ENCODE assay signal across 9 mouse cellular contexts in genomic region chrX:73064415-73064793, GRCm38 (mm10). TPM values are rescaled to one million over a fixed set of nuclear protein-coding genes. Genes with fewer than 3 reads are reported as not detected.
DNase-seq lines count a peak whose midpoint lies in the region; ATAC-seq and TF ChIP-seq lines count a peak whose summit lies in the region.
"Had no signal": no experiment of that assay in that cellular context is flagged by ENCODE, and none has a peak within 500 bp of the region (broad histone marks: within the 10 kb centered on the region; RNA-seq: fewer than 3 reads in every experiment).

TSS of gene Pnma3 (plus strand) at chrX:73064787.

- H3K4me1 ChIP-seq in cerebellum, adult 2 months (ENCODE audit: control insufficient read depth, insufficient read depth, low read length) = no peaks in the 10 kb centered on the region; the same call in none of the 2 replicates
- no peaks in the 10 kb centered on the region for H3K4me1 ChIP-seq in neural tube, embryonic 11.5 days (ENCODE audit: control insufficient read depth, insufficient read depth, low read length)
- H3K4me1 ChIP-seq in stomach, embryonic 16.5 days (ENCODE audit: control insufficient read depth, insufficient read depth, low read length) = no peaks in the 10 kb centered on the region
- H3K4me1 ChIP-seq: liver, embryonic 13.5 days had no signal

- no peaks in the 10 kb centered on the region for H3K36me3 ChIP-seq in neural tube, embryonic 11.5 days (ENCODE audit: control insufficient read depth, insufficient read depth, low read length)
- H3K36me3 ChIP-seq in stomach, embryonic 16.5 days (ENCODE audit: control insufficient read depth, insufficient read depth, low read length) = no peaks in the 10 kb centered on the region
- H3K36me3 ChIP-seq: liver, embryonic 13.5 days had no signal

- H3K9me3 ChIP-seq in neural tube, embryonic 11.5 days (ENCODE audit: control insufficient read depth, low read length) = no peaks in the 10 kb centered on the region
- no peaks in the 10 kb centered on the region for H3K9me3 ChIP-seq in stomach, embryonic 16.5 days (replicated peaks; ENCODE audit: control insufficient read depth, low read length)
- H3K9me3 ChIP-seq: liver, embryonic 13.5 days had no signal

- peak within 1 kb of the TSS; percentile 62 for H3K4me3 ChIP-seq in cerebellum, adult 2 months (replicated peaks; ENCODE audit: insufficient read depth, low read depth, low read length)
- peak within 1 kb of the TSS; percentile 23 for H3K4me3 ChIP-seq in neural tube, embryonic 11.5 days (ENCODE audit: low read depth, low read length)
- H3K4me3 ChIP-seq in stomach, embryonic 16.5 days (replicated peaks; ENCODE audit: low read length) = peak within 1 kb of the TSS; percentile 9; the same call in 1 of the 2 replicates
- H3K4me3 ChIP-seq: liver, embryonic 13.5 days had no signal

- WGBS in cerebellum, adult 2 months = 9% methylated on average over 7 of the region's 7 CpGs
- 28% methylated on average over 7 of the region's 7 CpGs for WGBS in neural tube, embryonic 11.5 days
- 25% methylated on average over 7 of the region's 7 CpGs for WGBS in stomach, embryonic 16.5 days

- H3K27ac ChIP-seq in cerebellum, adult 2 months (ENCODE audit: insufficient read depth, low read length) = peak within 1 kb of the TSS; percentile 80
- H3K27ac ChIP-seq in neural tube, embryonic 11.5 days (ENCODE audit: low read depth, low read length) = no peak within 1 kb of the TSS
- H3K27ac ChIP-seq in stomach, embryonic 16.5 days (ENCODE audit: low read length) = no peak within 1 kb of the TSS
- H3K27ac ChIP-seq: liver, embryonic 13.5 days had no signal

- DNase-seq in cerebellum, adult 2 months = peak in 1 of 2 experiments; percentile 25
- no peak for DNase-seq in cerebellum, adult 8-10 months
- no peak for DNase-seq in neural tube, embryonic 11.5 days (ENCODE audit: low spot score)
- DNase-seq in neural tube, embryonic 10.5 days (ENCODE audit: extremely low spot score, low spot score) = no peak
- peak in 1 of 2 experiments; percentile 46 for DNase-seq in left cerebral cortex, postnatal 14 days (ENCODE audit: low spot score in 2 of 2)
- no peak for DNase-seq in gastrocnemius, postnatal 36 days
- DNase-seq in lung, postnatal 14 days = no peak
- DNase-seq: liver, embryonic 13.5 days had no signal

- intact Hi-C loops in left cerebral cortex, postnatal 14 days (cut with DNase I) = loop anchor here (10.0 kb wide), 1 partner anchor 160 kb away; the partner anchor contains the start of gene F8a
- intact Hi-C loops in gastrocnemius, postnatal 36 days (cut with DNase I) = no loop called here

- peak within 1 kb of the TSS; percentile 41 for H3K9ac ChIP-seq in neural tube, embryonic 11.5 days (ENCODE audit: low read length)
- H3K9ac ChIP-seq in stomach, embryonic 16.5 days (ENCODE audit: low read length) = no peak within 1 kb of the TSS; the same call in 1 of the 2 replicates
- H3K9ac ChIP-seq: liver, embryonic 13.5 days had no signal

- no peak for TF ChIP-seq POLR2A in cerebellum, adult 2 months (IDR thresholded peaks at IDR 0.05; ENCODE audit: borderline replicate concordance, insufficient read depth, low read length)

- ATAC-seq in neural tube, embryonic 11.5 days (ENCODE audit: insufficient read depth, low FRiP score, low TSS enrichment) = peak; percentile 53; the same call in 1 of the 2 replicates
- no peak; the same call in 1 of the 2 replicates for ATAC-seq in stomach, embryonic 16.5 days (ENCODE audit: insufficient read depth, low FRiP score)

- no peaks in the 10 kb centered on the region for H3K27me3 ChIP-seq in cerebellum, adult 2 months (ENCODE audit: control insufficient read depth, insufficient read depth, low read length)
- H3K27me3 ChIP-seq in neural tube, embryonic 11.5 days (ENCODE audit: control insufficient read depth, insufficient read depth, low read length) = no peaks in the 10 kb centered on the region
- no peaks in the 10 kb centered on the region for H3K27me3 ChIP-seq in stomach, embryonic 16.5 days (ENCODE audit: control insufficient read depth, insufficient read depth, low read length)

- no peak for TF ChIP-seq CTCF in cerebellum, adult 2 months (IDR thresholded peaks at IDR 0.05; ENCODE audit: borderline replicate concordance, insufficient read depth, low read depth, low read length)

- peak within 1 kb of the TSS; percentile 36 for H3K4me2 ChIP-seq in neural tube, embryonic 11.5 days (ENCODE audit: low read depth)
- H3K4me2 ChIP-seq in stomach, embryonic 16.5 days (ENCODE audit: low read depth, low read length) = peak within 1 kb of the TSS; percentile 29
- H3K4me2 ChIP-seq: liver, embryonic 13.5 days had no signal

RNA-seq across cellular contexts. Expression of gene Pnma3, which starts in this region (rescaled TPM):
- 17.3 and 19.4 TPM in 2 replicates for polyA plus RNA-seq in cerebellum, adult 2 months (2012; rRNA removed)
- polyA plus RNA-seq in neural tube, embryonic 11.5 days (2014; fragmentation: Nextera tagmentation; extraction: Ambion mirVana) = 0.25 and 0.68 TPM in 2 replicates
- 10 to 100 TPM; 18.1 to 19.6 TPM for total RNA-seq in left cerebral cortex, postnatal 14 days (2021)
- 0.10 and 0.16 TPM in 2 replicates for polyA plus RNA-seq in stomach, embryonic 16.5 days (2015; fragmentation: Nextera tagmentation; extraction: Ambion mirVana)
- total RNA-seq in gastrocnemius, postnatal 36 days (2021) = not detected
- polyA plus RNA-seq: liver, embryonic 13.5 days had no signal

Comparison
In these comparisons a context has a peak if more than half of its experiments do, and no peak if none do; other contexts are left out.
1. RNA of gene Pnma3 (total RNA-seq): 18.1 to 19.6 TPM in left cerebral cortex, postnatal 14 days; not detected in gastrocnemius, postnatal 36 days; every median in the first group is over 10 times any median in the second.
2. RNA of gene Pnma3 (polyA plus RNA-seq): 17.3 to 19.4 TPM in cerebellum, adult 2 months; 0.25 to 0.68 TPM in neural tube, embryonic 11.5 days and 0.10 to 0.16 TPM in stomach, embryonic 16.5 days; every median in the first group is over 10 times any median in the second.
3. Peak in ATAC-seq, H3K4me3 ChIP-seq, H3K9ac ChIP-seq and H3K4me2 ChIP-seq in neural tube, embryonic 11.5 days; RNA of the gene not detected or under 1 TPM.
4. H3K4me3 ChIP-seq: peak in every context shown above with its lines; median percentile 62 in cerebellum, adult 2 months; 23 in neural tube, embryonic 11.5 days; 9 in stomach, embryonic 16.5 days.